ENCODE assay signal across 9 mouse cellular contexts in genomic region chr6:91686597-91686996, GRCm38 (mm10). TPM values are rescaled to one million over a fixed set of nuclear protein-coding genes. Genes with fewer than 3 reads are reported as not detected.
DNase-seq lines count a peak whose midpoint lies in the region; ATAC-seq and TF ChIP-seq lines count a peak whose summit lies in the region.
"Had no signal": no experiment of that assay in that cellular context is flagged by ENCODE, and none has a peak within 500 bp of the region (broad histone marks: within the 10 kb centered on the region; RNA-seq: fewer than 3 reads in every experiment).

No protein-coding gene starts in this region.

- WGBS in forebrain, embryonic 11.5 days, result 75% methylated on average over 4 of the region's 4 CpGs
- 30% methylated on average over 4 of the region's 4 CpGs for WGBS in intestine, embryonic 14.5 days
- WGBS in liver, postnatal 0 days (ENCODE audit: insufficient replicate concordance), result 48% methylated on average over 4 of the region's 4 CpGs
- whole genome bisulfite sequencing in stomach, postnatal 0 days, result 24% methylated on average over 4 of the region's 4 CpGs

- H3K27ac ChIP-seq in forebrain, embryonic 11.5 days (ENCODE audit: low read depth, low read length), result no peak overlapping the region
- H3K27ac ChIP-seq in intestine, embryonic 14.5 days (ENCODE audit: low read depth), result no peak overlapping the region
- H3K27ac ChIP-seq in liver, postnatal 0 days (ENCODE audit: low read depth), result no peak overlapping the region
- H3K27ac ChIP-seq in stomach, postnatal 0 days (replicated peaks), result no peak overlapping the region

- H3K4me1 ChIP-seq in megakaryocyte, embryonic 14.5 days, result peaks cover 91% of the 10 kb centered on the region
- H3K4me1 ChIP-seq in forebrain, embryonic 11.5 days (replicated peaks; ENCODE audit: control insufficient read depth, insufficient read depth, low read length), result peaks cover 16% of the 10 kb centered on the region
- H3K4me1 ChIP-seq in intestine, embryonic 14.5 days (replicated peaks; ENCODE audit: control insufficient read depth, insufficient read depth, low read length), result peaks cover 47% of the 10 kb centered on the region
- H3K4me1 ChIP-seq in liver, postnatal 0 days (ENCODE audit: insufficient read depth), result peaks cover 60% of the 10 kb centered on the region
- H3K4me1 ChIP-seq in stomach, postnatal 0 days (replicated peaks; ENCODE audit: control insufficient read depth, insufficient read depth), result peaks cover 12% of the 10 kb centered on the region

- peak overlapping the region; percentile 11; the same call in 1 of the 2 replicates for H3K4me2 ChIP-seq in forebrain, embryonic 11.5 days (ENCODE audit: low read depth, low read length, severe bottlenecking)
- peak overlapping the region; percentile 87 for H3K4me2 ChIP-seq in intestine, embryonic 14.5 days (ENCODE audit: low read length)
- peak overlapping the region; percentile 96 for H3K4me2 ChIP-seq in liver, postnatal 0 days (ENCODE audit: low read depth, low read length)
- H3K4me2 ChIP-seq in stomach, postnatal 0 days (replicated peaks; ENCODE audit: low read depth), result peak overlapping the region; percentile 77

- DNase-seq in forebrain, embryonic 11.5 days (ENCODE audit: low spot score), result no peak
- DNase-seq in intestine, embryonic 14.5 days (ENCODE audit: low spot score), result peak; percentile 69
- peak; percentile 45 for DNase-seq in liver, postnatal 0 days
- peak; percentile 73 for DNase-seq in stomach, postnatal 0 days (ENCODE audit: low spot score)
- DNase-seq in urinary bladder, adult 18-20 months (ENCODE audit: low spot score in 2 of 2), result no peak
- no peak for DNase-seq in testis, postnatal 14 days (ENCODE audit: low spot score)

- H3K9ac ChIP-seq in forebrain, embryonic 11.5 days (ENCODE audit: low read length), result no peak overlapping the region
- H3K9ac ChIP-seq in intestine, embryonic 14.5 days (ENCODE audit: low read length), result no peak overlapping the region
- H3K9ac ChIP-seq in liver, postnatal 0 days (replicated peaks), result no peak overlapping the region
- no peak overlapping the region for H3K9ac ChIP-seq in stomach, postnatal 0 days (ENCODE audit: low read length)

- no peaks in the 10 kb centered on the region for H3K9me3 ChIP-seq in megakaryocyte, embryonic 14.5 days
- H3K9me3 ChIP-seq in forebrain, embryonic 11.5 days (ENCODE audit: control insufficient read depth, low read length), result no peaks in the 10 kb centered on the region
- no peaks in the 10 kb centered on the region for H3K9me3 ChIP-seq in intestine, embryonic 14.5 days (ENCODE audit: control insufficient read depth, low read length)
- no peaks in the 10 kb centered on the region for H3K9me3 ChIP-seq in liver, postnatal 0 days (ENCODE audit: low read length)
- no peaks in the 10 kb centered on the region for H3K9me3 ChIP-seq in stomach, postnatal 0 days (ENCODE audit: control insufficient read depth, low read length)

- TF ChIP-seq EP300 in liver, postnatal 0 days (IDR thresholded peaks at IDR 0.05; ENCODE audit: low read depth), result no peak
- no peak for TF ChIP-seq EP300 in stomach, postnatal 0 days (optimal IDR thresholded peaks at IDR 0.05)

- H3K4me3 ChIP-seq in megakaryocyte, embryonic 14.5 days (replicated peaks), result peak overlapping the region; percentile 96
- no peak overlapping the region for H3K4me3 ChIP-seq in forebrain, embryonic 11.5 days (ENCODE audit: low read depth, low read length)
- peak overlapping the region; percentile 13 for H3K4me3 ChIP-seq in intestine, embryonic 14.5 days (ENCODE audit: low read depth, low read length)
- H3K4me3 ChIP-seq in liver, postnatal 0 days (ENCODE audit: low read depth, low read length), result peak overlapping the region; percentile 87; the same call in 1 of the 2 replicates
- H3K4me3 ChIP-seq in stomach, postnatal 0 days (ENCODE audit: low read depth, low read length), result peak overlapping the region; percentile 71; the same call in 1 of the 2 replicates

- no peak for ATAC-seq in megakaryocyte, adult 5-6 weeks (ENCODE audit: poor library complexity, severe bottlenecking)
- ATAC-seq in forebrain, embryonic 11.5 days (replicated peaks; ENCODE audit: low FRiP score), result no peak
- no peak for ATAC-seq in intestine, embryonic 14.5 days (replicated peaks; ENCODE audit: low FRiP score, low TSS enrichment, low read depth)
- ATAC-seq in liver, postnatal 0 days, result no peak
- ATAC-seq in stomach, postnatal 0 days (ENCODE audit: low FRiP score, low TSS enrichment), result no peak
- ATAC-seq: Patski had no signal

- no peak for TF ChIP-seq CTCF in liver, postnatal 0 days (IDR thresholded peaks at IDR 0.05; ENCODE audit: low read depth)
- TF ChIP-seq CTCF in stomach, postnatal 0 days (IDR thresholded peaks at IDR 0.05; ENCODE audit: low read depth), result no peak

- H3K36me3 ChIP-seq in megakaryocyte, embryonic 14.5 days (replicated peaks; ENCODE audit: low read length), result peaks cover 35% of the 10 kb centered on the region
- no peaks in the 10 kb centered on the region for H3K36me3 ChIP-seq in forebrain, embryonic 11.5 days (ENCODE audit: control insufficient read depth, insufficient read depth, low read length)
- H3K36me3 ChIP-seq in intestine, embryonic 14.5 days (ENCODE audit: control insufficient read depth, insufficient read depth, low read length), result no peaks in the 10 kb centered on the region
- H3K36me3 ChIP-seq in liver, postnatal 0 days (replicated peaks; ENCODE audit: insufficient read depth, low read length), result peaks cover 2% of the 10 kb centered on the region; the same call in 1 of the 2 replicates
- no peaks in the 10 kb centered on the region for H3K36me3 ChIP-seq in stomach, postnatal 0 days (ENCODE audit: control insufficient read depth, insufficient read depth, low read length)

- H3K27me3 ChIP-seq in megakaryocyte, embryonic 14.5 days (replicated peaks), result no peaks in the 10 kb centered on the region
- H3K27me3 ChIP-seq in forebrain, embryonic 11.5 days (ENCODE audit: control insufficient read depth, insufficient read depth, low read length), result no peaks in the 10 kb centered on the region
- H3K27me3 ChIP-seq in intestine, embryonic 14.5 days (replicated peaks; ENCODE audit: control insufficient read depth, insufficient read depth, low read length), result no peaks in the 10 kb centered on the region
- no peaks in the 10 kb centered on the region for H3K27me3 ChIP-seq in liver, postnatal 0 days (ENCODE audit: insufficient read depth, low read length)
- H3K27me3 ChIP-seq in stomach, postnatal 0 days (ENCODE audit: control insufficient read depth, insufficient read depth, low read length), result no peaks in the 10 kb centered on the region
- H3K27me3 ChIP-seq: Patski had no signal

RNA-seq across cellular contexts. Expression of gene Slc6a6, which starts 2.7 kb away (rescaled TPM):
- 20.6 and 27.7 TPM in 2 replicates for polyA plus RNA-seq in megakaryocyte, embryonic 14.5 days (2012; ENCODE audit: insufficient read depth, low replicate concordance)
- total RNA-seq in megakaryocyte, adult 5-6 weeks (2015), result 58.0 and 61.9 TPM in 2 replicates
- 46.7 and 61.0 TPM in 2 replicates for total RNA-seq in megakaryocyte, adult 5-6 weeks (2017)
- 44.2 and 49.3 TPM in 2 replicates for polyA plus RNA-seq in forebrain, embryonic 11.5 days (2014; fragmentation: Nextera tagmentation; extraction: Ambion mirVana)
- polyA plus RNA-seq in intestine, embryonic 14.5 days (2014; fragmentation: Nextera tagmentation; extraction: Ambion mirVana), result 69.0 and 74.0 TPM in 2 replicates
- polyA plus RNA-seq in liver, postnatal 0 days (2015; fragmentation: Nextera tagmentation; extraction: Ambion mirVana), result 31.1 and 34.4 TPM in 2 replicates
- polyA plus RNA-seq in stomach, postnatal 0 days (2015; fragmentation: Nextera tagmentation; extraction: Ambion mirVana), result 55.3 and 66.5 TPM in 2 replicates

Comparison
In these comparisons a context has a peak if more than half of its experiments do, and no peak if none do; other contexts are left out.
1. DNase-seq: peak in intestine, embryonic 14.5 days (single experiment), liver, postnatal 0 days (single experiment) and stomach, postnatal 0 days (single experiment); none in forebrain, embryonic 11.5 days (single experiment), urinary bladder, adult 18-20 months (0 of 2) and testis, postnatal 14 days (single experiment).
2. H3K4me2 ChIP-seq: peak in every context shown above with its lines; median percentile 96 in liver, postnatal 0 days; 87 in intestine, embryonic 14.5 days; 77 in stomach, postnatal 0 days; 11 in forebrain, embryonic 11.5 days.